9 mouse cellular contexts compared by ENCODE assay signal in genomic region chr10:55767571-55767970, GRCm38 (mm10).
DNase-seq lines count a peak whose midpoint lies in the region; ATAC-seq and TF ChIP-seq lines count a peak whose summit lies in the region.
"Had no signal": no experiment of that assay in that cellular context is flagged by ENCODE, and none has a peak within 500 bp of the region (broad histone marks: within the 10 kb centered on the region; RNA-seq: fewer than 3 reads in every experiment).

No protein-coding gene starts in this region.

- ATAC-seq in hindbrain, embryonic 14.5 days (ENCODE audit: low FRiP score) = no peak
- ATAC-seq in hindbrain, embryonic 13.5 days (ENCODE audit: low FRiP score) = no peak
- no peak for ATAC-seq in forebrain, postnatal 0 days
- no peak for ATAC-seq in limb, embryonic 11.5 days (ENCODE audit: insufficient number of reproducible peaks, low FRiP score, low TSS enrichment, low read depth)
- no peak; the same call in 1 of the 2 replicates for ATAC-seq in granulocyte monocyte progenitor cell, adult 5-6 weeks (replicated peaks; ENCODE audit: poor library complexity, severe bottlenecking)

- TF ChIP-seq CTCF in forebrain, postnatal 0 days (IDR thresholded peaks at IDR 0.05; ENCODE audit: low read depth) = peak; percentile 60

- no peak overlapping the region for H3K4me2 ChIP-seq in hindbrain, embryonic 14.5 days (replicated peaks)
- H3K4me2 ChIP-seq in hindbrain, embryonic 13.5 days = no peak overlapping the region
- no peak overlapping the region for H3K4me2 ChIP-seq in forebrain, postnatal 0 days (ENCODE audit: low read depth)
- no peak overlapping the region for H3K4me2 ChIP-seq in limb, embryonic 11.5 days (ENCODE audit: low read depth, severe bottlenecking)
- H3K4me2 ChIP-seq: neural tube, embryonic 13.5 days had no signal

- H3K9ac ChIP-seq in hindbrain, embryonic 14.5 days = no peak overlapping the region
- no peak overlapping the region for H3K9ac ChIP-seq in hindbrain, embryonic 13.5 days
- no peak overlapping the region for H3K9ac ChIP-seq in forebrain, postnatal 0 days
- H3K9ac ChIP-seq in limb, embryonic 11.5 days (ENCODE audit: low read length) = no peak overlapping the region
- H3K9ac ChIP-seq: neural tube, embryonic 13.5 days had no signal

- 68% methylated on average over 1 of the region's 1 CpGs for WGBS in hindbrain, embryonic 14.5 days
- WGBS in hindbrain, embryonic 13.5 days = 68% methylated on average over 1 of the region's 1 CpGs
- 62% methylated on average over 1 of the region's 1 CpGs for whole genome bisulfite sequencing in forebrain, postnatal 0 days
- WGBS in limb, embryonic 11.5 days = 71% methylated on average over 1 of the region's 1 CpGs

- peak; percentile 60 for DNase-seq in hindbrain, embryonic 14.5 days (ENCODE audit: low spot score)
- DNase-seq in CD4-positive helper T cell, adult 2 months (ENCODE audit: low read depth, low spot score) = peak; percentile 1
- peak; percentile 50 for DNase-seq in adipocyte (ENCODE audit: low spot score)
- DNase-seq in forebrain, postnatal 0 days = peak; percentile 55
- peak; percentile 69 for DNase-seq in limb, embryonic 11.5 days (ENCODE audit: low spot score)
- DNase-seq in thymus, postnatal 25 days = peak; percentile 2

- H3K4me1 ChIP-seq in hindbrain, embryonic 14.5 days (replicated peaks; ENCODE audit: control insufficient read depth, insufficient read depth, low read length) = no peaks in the 10 kb centered on the region
- H3K4me1 ChIP-seq in hindbrain, embryonic 13.5 days (replicated peaks) = no peaks in the 10 kb centered on the region
- no peaks in the 10 kb centered on the region for H3K4me1 ChIP-seq in forebrain, postnatal 0 days (ENCODE audit: insufficient read depth)
- no peaks in the 10 kb centered on the region for H3K4me1 ChIP-seq in limb, embryonic 11.5 days (ENCODE audit: control insufficient read depth, insufficient read depth, low read length)
- H3K4me1 ChIP-seq: neural tube, embryonic 13.5 days had no signal

- H3K4me3 ChIP-seq in hindbrain, embryonic 14.5 days (replicated peaks; ENCODE audit: low read length) = no peak overlapping the region
- H3K4me3 ChIP-seq in hindbrain, embryonic 13.5 days = no peak overlapping the region
- no peak overlapping the region for H3K4me3 ChIP-seq in forebrain, postnatal 0 days (ENCODE audit: low read depth, low read length)
- H3K4me3 ChIP-seq in limb, embryonic 11.5 days (ENCODE audit: low read depth, low read length) = no peak overlapping the region
- H3K4me3 ChIP-seq: neural tube, embryonic 13.5 days had no signal

- H3K36me3 ChIP-seq in hindbrain, embryonic 14.5 days (replicated peaks; ENCODE audit: control insufficient read depth, insufficient read depth) = no peaks in the 10 kb centered on the region
- no peaks in the 10 kb centered on the region for H3K36me3 ChIP-seq in hindbrain, embryonic 13.5 days
- H3K36me3 ChIP-seq in forebrain, postnatal 0 days (ENCODE audit: insufficient read depth) = no peaks in the 10 kb centered on the region
- H3K36me3 ChIP-seq in limb, embryonic 11.5 days (ENCODE audit: control insufficient read depth, insufficient read depth, low read length) = no peaks in the 10 kb centered on the region
- H3K36me3 ChIP-seq: neural tube, embryonic 13.5 days had no signal

- H3K27ac ChIP-seq in hindbrain, embryonic 14.5 days = no peak overlapping the region
- no peak overlapping the region for H3K27ac ChIP-seq in hindbrain, embryonic 13.5 days
- no peak overlapping the region for H3K27ac ChIP-seq in forebrain, postnatal 0 days (ENCODE audit: low read depth, low read length)
- no peak overlapping the region for H3K27ac ChIP-seq in limb, embryonic 11.5 days (replicated peaks; ENCODE audit: low read depth, low read length)
- H3K27ac ChIP-seq: neural tube, embryonic 13.5 days had no signal

- H3K27me3 ChIP-seq in hindbrain, embryonic 14.5 days (ENCODE audit: control insufficient read depth, insufficient read depth, low read length) = no peaks in the 10 kb centered on the region
- no peaks in the 10 kb centered on the region for H3K27me3 ChIP-seq in hindbrain, embryonic 13.5 days
- H3K27me3 ChIP-seq in forebrain, postnatal 0 days (ENCODE audit: insufficient read depth, low read length) = no peaks in the 10 kb centered on the region
- no peaks in the 10 kb centered on the region for H3K27me3 ChIP-seq in limb, embryonic 11.5 days (ENCODE audit: control insufficient read depth, insufficient read depth, low read length)
- H3K27me3 ChIP-seq: neural tube, embryonic 13.5 days had no signal

- H3K9me3 ChIP-seq in hindbrain, embryonic 14.5 days (ENCODE audit: control insufficient read depth, low read length) = no peaks in the 10 kb centered on the region
- no peaks in the 10 kb centered on the region for H3K9me3 ChIP-seq in hindbrain, embryonic 13.5 days
- no peaks in the 10 kb centered on the region for H3K9me3 ChIP-seq in forebrain, postnatal 0 days (ENCODE audit: low read length)
- H3K9me3 ChIP-seq in limb, embryonic 11.5 days (ENCODE audit: control insufficient read depth, low read length) = no peaks in the 10 kb centered on the region
- H3K9me3 ChIP-seq: neural tube, embryonic 13.5 days had no signal

Comparison
In these comparisons a context has a peak if more than half of its experiments do, and no peak if none do; other contexts are left out.
1. DNase-seq: peak in every context shown above with its lines; median percentile 69 in limb, embryonic 11.5 days; 60 in hindbrain, embryonic 14.5 days; 55 in forebrain, postnatal 0 days; 50 in adipocyte; 2 in thymus, postnatal 25 days; 1 in CD4-positive helper T cell, adult 2 months.